8 mouse cellular contexts compared by ENCODE assay signal in genomic region chr8:22166080-22166603, GRCm38 (mm10). TPM values are rescaled to one million over a fixed set of nuclear protein-coding genes. Genes with fewer than 3 reads are reported as not detected.
DNase-seq lines count a peak whose midpoint lies in the region; ATAC-seq and TF ChIP-seq lines count a peak whose summit lies in the region.

Gene Nek3, minus strand, starts transcription at chr8:22166435.

- peak within 1 kb of the TSS; percentile 51 for H3K4me3 ChIP-seq in hindbrain, embryonic 15.5 days

- CTCF ChIA-PET in Patski (lab: Charles Lee), result interaction anchor here (0.6 to 2.7 kb wide), 10 partner anchors 16 to 174 kb away, joined by 3 to 11 read pairs (median 3); partner anchors contain the start of gene Alg11

- H3K4me1 ChIP-seq in hindbrain, embryonic 15.5 days (replicated peaks), result peaks cover 11% of the 10 kb centered on the region

- peak; percentile 61 for DNase-seq in Patski (ENCODE audit: low read depth, low spot score)
- peak; percentile 91 for DNase-seq in cerebellum, postnatal 14 days
- peak; percentile 45 to 62 for DNase-seq in frontal cortex, postnatal 25 days (ENCODE audit: low spot score in 2 of 2)
- peak; percentile 60 for DNase-seq in left cerebral cortex, adult 11 months (ENCODE audit: low spot score)
- peak; percentile 87 to 91 for DNase-seq in lung, postnatal 4 days
- DNase-seq in retina, postnatal 7 days (ENCODE audit: low read depth, low spot score), result peak; percentile 89
- peak; percentile 54 for DNase-seq in urinary bladder, adult 2 months (ENCODE audit: low spot score)

- H3K27me3 ChIP-seq in Patski, result no peaks in the 10 kb centered on the region
- H3K27me3 ChIP-seq in hindbrain, embryonic 15.5 days, result no peaks in the 10 kb centered on the region

- H3K4me2 ChIP-seq in hindbrain, embryonic 15.5 days, result peak within 1 kb of the TSS; percentile 56

- ATAC-seq in Patski, result peak; percentile 98
- peak; percentile 99 for ATAC-seq in hindbrain, embryonic 15.5 days (ENCODE audit: low FRiP score, low read depth)

- H3K9ac ChIP-seq in hindbrain, embryonic 15.5 days, result peak within 1 kb of the TSS; percentile 52

- POLR2A ChIA-PET in Patski (lab: Charles Lee), result interaction anchor here (0.7 kb wide), 1 partner anchor 9 kb away, joined by 3 read pairs; no protein-coding TSS in a partner anchor

- under 1% methylated on average over 30 of the region's 43 CpGs for WGBS in hindbrain, embryonic 15.5 days

- peak; percentile 78 for TF ChIP-seq CTCF in Patski (IDR thresholded peaks at IDR 0.05)

- in situ Hi-C loops in Patski (cut with MboI; ENCODE audit: low pct_unique_long_range_greater_than_20kb), result loop anchor here (10.0 kb wide), 1 partner anchor 171 kb away; no protein-coding TSS in a partner anchor

- H3K9me3 ChIP-seq in hindbrain, embryonic 15.5 days, result no peaks in the 10 kb centered on the region

- H3K36me3 ChIP-seq in hindbrain, embryonic 15.5 days, result no peaks in the 10 kb centered on the region

- peak within 1 kb of the TSS; percentile 83 for H3K27ac ChIP-seq in hindbrain, embryonic 15.5 days (replicated peaks)

RNA-seq across cellular contexts. Expression of gene Nek3, which starts in this region (rescaled TPM):
- 7.3 TPM for polyA plus RNA-seq in Patski (2021)
- 7.6 and 8.4 TPM in 2 replicates for polyA plus RNA-seq in hindbrain, embryonic 15.5 days (2015; fragmentation: Nextera tagmentation; extraction: Ambion mirVana)
- 10.1 and 10.2 TPM in 2 replicates for polyA plus RNA-seq in urinary bladder, adult 2 months (2012; rRNA removed)

Comparison
In these comparisons a context has a peak if more than half of its experiments do, and no peak if none do; other contexts are left out.
1. Peak in every context shown above with its lines: DNase-seq, ATAC-seq, H3K4me3 ChIP-seq and H3K27ac ChIP-seq.